Mouse (Mus musculus): ENCODE results near the gene Ncstn. TPM values are rescaled to one million over a fixed set of nuclear protein-coding genes. Genes with fewer than 3 reads are reported as not detected.

Gene Ncstn
- polyA plus RNA-seq, 1 experiment from 2014 or later, result 106 TPM

DNA sequence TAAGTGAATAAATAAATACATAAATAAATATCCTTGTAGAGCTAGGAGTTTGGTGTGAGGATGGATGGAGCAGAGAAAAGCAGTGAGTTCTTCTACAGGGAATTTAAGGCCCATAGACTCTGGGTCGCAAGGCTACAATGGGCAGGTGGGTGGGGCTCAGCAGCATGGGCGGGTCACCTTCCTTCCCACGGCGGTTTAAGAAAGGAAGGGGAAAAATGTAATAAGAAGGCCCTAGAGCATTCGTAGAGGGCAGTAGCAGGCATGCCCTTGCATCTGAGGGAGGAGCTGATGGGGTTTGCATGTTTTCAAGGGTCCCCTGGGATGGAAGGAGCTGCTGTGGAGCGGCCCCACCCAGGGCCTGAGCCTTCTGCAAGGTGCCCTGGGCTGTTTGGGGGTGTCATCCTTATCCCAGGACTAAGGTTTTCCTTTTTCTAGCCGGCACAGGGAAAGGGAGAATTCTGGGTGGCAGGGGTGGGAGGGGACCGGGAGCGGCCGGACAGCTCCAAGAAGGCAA lies 29.8 kb downstream of the Ncstn start:
- H3K36me3 ChIP-seq, result no peaks in the 10 kb centered on the region
- H3K4me3 ChIP-seq, result peak overlapping the region; percentile 14
- H3K27ac ChIP-seq, result no peak overlapping the region
- peaks cover 70% of the 10 kb centered on the region for H3K27me3 ChIP-seq
- H3K4me1 ChIP-seq, result peaks cover 35% of the 10 kb centered on the region
- no peak for ATAC-seq (ENCODE audit: insufficient number of reproducible peaks, insufficient read depth, low FRiP score, low TSS enrichment, low read depth)
- no peak overlapping the region for H3K9ac ChIP-seq
- H3K9me3 ChIP-seq, result no peaks in the 10 kb centered on the region
- H3K4me2 ChIP-seq, result peak overlapping the region; percentile 73
- WGBS, result 5% methylated on average over 10 of the region's 10 CpGs

DNA sequence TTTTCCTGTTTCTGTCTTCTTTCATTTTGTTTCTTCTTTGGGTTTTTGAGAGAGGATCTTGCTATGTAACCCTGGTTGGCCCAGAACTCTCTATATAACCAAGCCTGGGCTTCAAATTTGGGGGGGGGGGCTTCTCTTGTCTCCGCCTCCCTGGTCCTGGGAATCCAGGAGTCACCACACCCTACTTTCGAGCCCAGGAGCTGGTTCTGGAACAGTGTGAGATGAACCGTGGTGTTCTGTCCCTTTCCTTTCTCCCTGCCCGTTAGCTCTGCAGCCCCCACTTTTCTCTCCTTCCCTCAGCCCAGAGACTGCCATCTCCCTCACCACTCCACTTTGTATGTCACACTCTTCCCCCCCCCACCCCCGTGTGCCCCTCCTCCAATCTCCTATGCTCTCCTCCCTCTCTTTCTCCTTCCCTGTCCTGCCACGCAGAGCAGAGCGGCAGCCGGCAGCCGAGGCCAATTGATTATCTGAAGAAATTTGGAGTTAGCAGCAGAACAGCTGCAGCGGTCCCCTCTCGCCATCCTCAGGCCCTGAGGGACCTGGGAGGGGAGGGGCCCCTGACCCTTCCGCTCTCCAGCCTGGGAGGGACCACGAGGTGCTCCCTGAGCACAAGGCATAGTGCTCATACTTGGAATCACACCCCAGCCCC lies 33.3 kb downstream of the Ncstn start:
- H3K27me3 ChIP-seq, result peaks cover 44% of the 10 kb centered on the region
- no peaks in the 10 kb centered on the region for H3K9me3 ChIP-seq
- H3K9ac ChIP-seq, result peak overlapping the region; percentile 12; the same call in 1 of the 2 replicates
- no peak overlapping the region for H3K4me3 ChIP-seq
- H3K36me3 ChIP-seq, result no peaks in the 10 kb centered on the region
- peak overlapping the region; percentile 32 for H3K4me2 ChIP-seq
- peaks cover 29% of the 10 kb centered on the region for H3K4me1 ChIP-seq
- WGBS, result 12% methylated on average over 13 of the region's 13 CpGs
- H3K27ac ChIP-seq, result no peak overlapping the region
- ATAC-seq (ENCODE audit: insufficient number of reproducible peaks, insufficient read depth, low FRiP score, low TSS enrichment, low read depth), result 0 out of 2 replicates have a peak, but pooled peaks have one; percentile 6

DNA sequence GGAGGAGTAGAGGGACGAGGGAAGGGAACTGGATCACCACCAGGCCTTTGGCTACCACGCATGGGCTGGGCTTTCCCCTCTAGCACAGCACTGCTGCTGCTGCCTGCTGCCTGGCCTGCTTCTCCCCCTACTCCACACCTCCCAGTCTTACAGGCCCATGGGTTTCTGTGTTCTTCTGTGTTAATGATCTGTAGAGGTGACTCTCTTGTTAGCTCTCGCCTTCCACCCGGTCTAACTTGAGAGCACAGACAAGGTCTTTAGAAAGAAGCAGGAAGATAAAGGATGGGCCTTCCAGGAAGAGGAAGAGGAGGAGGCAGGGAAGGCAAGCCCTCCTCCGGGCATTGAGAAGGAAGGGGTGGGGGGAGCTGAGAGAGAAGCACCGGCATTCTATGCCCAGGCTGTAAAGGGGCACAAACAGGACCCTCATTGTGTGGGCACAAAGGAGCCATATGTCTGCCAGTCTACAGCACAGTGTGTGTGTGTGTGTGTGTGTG lies 34.3 kb downstream of the Ncstn start:
- Histone ChIP-seq H3K4me3 (peak overlapping the region; percentile 13; the same call in 1 of the 2 replicates), H3K4me2 (peak overlapping the region; percentile 32), H3K9me3 (no peaks in the 10 kb centered on the region), H3K4me1 (peaks cover 19% of the 10 kb centered on the region), H3K36me3 (no peaks in the 10 kb centered on the region), H3K27me3 (peaks cover 35% of the 10 kb centered on the region), H3K27ac (peak overlapping the region; percentile 64), H3K9ac (0 out of 2 replicates have a peak overlapping the region, but pooled peaks have one; percentile 44)
- no peak for ATAC-seq (ENCODE audit: insufficient number of reproducible peaks, insufficient read depth, low FRiP score, low TSS enrichment, low read depth)
- 26% methylated on average over 6 of the region's 6 CpGs for WGBS

DNA sequence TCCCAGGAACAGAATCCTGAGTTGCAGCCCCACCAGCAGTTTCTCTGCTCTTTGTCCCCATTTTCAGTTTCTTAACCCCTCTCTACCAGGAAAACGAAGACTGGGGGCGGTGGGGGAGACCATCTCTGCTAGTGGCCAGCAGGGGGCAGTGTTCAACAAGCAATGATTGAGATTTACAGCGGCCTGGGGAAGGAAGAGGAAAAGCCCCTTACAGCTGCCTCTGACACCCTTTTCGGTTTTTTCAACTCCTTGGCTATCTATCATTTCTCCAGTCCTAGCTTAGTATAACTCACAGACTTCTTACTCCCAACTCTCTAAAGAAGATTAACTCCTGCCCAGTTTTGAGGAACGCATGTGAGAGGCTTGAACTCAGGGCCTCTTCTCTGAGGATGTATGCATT lies 35.7 kb downstream of the Ncstn start:
- 13% methylated on average over 5 of the region's 5 CpGs for WGBS
- Histone ChIP-seq H3K4me1 (peaks cover 14% of the 10 kb centered on the region), H3K9me3 (no peaks in the 10 kb centered on the region), H3K9ac (no peak overlapping the region), H3K4me3 (no peak overlapping the region), H3K4me2 (no peak overlapping the region), H3K27ac (no peak overlapping the region), H3K36me3 (no peaks in the 10 kb centered on the region), H3K27me3 (peaks cover 21% of the 10 kb centered on the region)
- ATAC-seq (ENCODE audit: insufficient number of reproducible peaks, insufficient read depth, low FRiP score, low TSS enrichment, low read depth), result no peak

DNA sequence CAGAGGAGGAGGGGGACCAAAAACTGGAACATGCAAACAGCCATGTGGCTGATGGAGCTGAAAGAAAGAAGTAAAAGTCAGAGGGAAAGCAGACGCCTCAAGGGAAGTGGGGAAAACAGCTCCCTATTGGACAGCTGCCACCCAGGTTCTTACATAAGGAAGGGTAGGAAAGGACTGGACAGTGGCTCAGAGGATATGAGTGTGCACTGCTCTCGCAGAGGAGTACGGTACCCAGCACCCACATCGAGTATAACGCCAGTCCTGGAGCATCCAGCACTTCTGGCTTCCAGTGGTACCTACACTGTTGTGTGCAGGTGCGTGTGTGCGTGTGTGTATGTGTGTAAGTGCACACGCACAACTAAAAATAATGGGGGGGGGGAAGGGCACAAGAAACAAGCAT lies 36.2 kb downstream of the Ncstn start:
- Histone ChIP-seq H3K4me1 (peaks cover 14% of the 10 kb centered on the region), H3K9ac (no peak overlapping the region), H3K9me3 (no peaks in the 10 kb centered on the region), H3K27me3 (peaks cover 17% of the 10 kb centered on the region), H3K4me2 (no peak overlapping the region), H3K4me3 (no peak overlapping the region), H3K27ac (no peak overlapping the region), H3K36me3 (no peaks in the 10 kb centered on the region)
- 68% methylated on average over 8 of the region's 8 CpGs for WGBS
- ATAC-seq (ENCODE audit: insufficient number of reproducible peaks, insufficient read depth, low FRiP score, low TSS enrichment, low read depth), result no peak

DNA sequence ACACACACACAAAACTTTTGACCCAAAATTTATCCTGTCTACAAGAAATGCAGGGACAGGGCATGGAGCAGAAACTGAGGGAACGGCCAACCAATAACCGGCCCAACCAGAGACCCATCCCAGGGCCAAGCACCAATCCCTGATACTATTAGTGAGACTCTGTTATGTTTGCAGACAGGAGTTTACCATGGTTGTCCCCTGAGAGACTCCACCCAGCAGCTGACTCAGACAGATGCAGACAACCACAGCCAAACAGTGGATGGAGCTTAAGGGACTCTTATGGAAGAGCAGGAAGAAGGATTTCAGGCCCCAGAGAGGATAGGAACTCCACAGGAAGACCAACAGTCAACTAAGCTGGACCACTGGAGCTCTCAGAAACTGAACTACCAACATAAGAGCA lies 52.7 kb downstream of the Ncstn start:
- H3K27ac ChIP-seq, result no peak overlapping the region
- no peak overlapping the region for H3K9ac ChIP-seq
- no peaks in the 10 kb centered on the region for H3K36me3 ChIP-seq
- peaks cover 28% of the 10 kb centered on the region for H3K4me1 ChIP-seq
- no peak for ATAC-seq (ENCODE audit: insufficient number of reproducible peaks, insufficient read depth, low FRiP score, low TSS enrichment, low read depth)
- no peaks in the 10 kb centered on the region for H3K27me3 ChIP-seq
- H3K4me3 ChIP-seq, result no peak overlapping the region
- H3K9me3 ChIP-seq, result no peaks in the 10 kb centered on the region
- no peak overlapping the region for H3K4me2 ChIP-seq
- 92% methylated on average over 2 of the region's 2 CpGs for WGBS

DNA sequence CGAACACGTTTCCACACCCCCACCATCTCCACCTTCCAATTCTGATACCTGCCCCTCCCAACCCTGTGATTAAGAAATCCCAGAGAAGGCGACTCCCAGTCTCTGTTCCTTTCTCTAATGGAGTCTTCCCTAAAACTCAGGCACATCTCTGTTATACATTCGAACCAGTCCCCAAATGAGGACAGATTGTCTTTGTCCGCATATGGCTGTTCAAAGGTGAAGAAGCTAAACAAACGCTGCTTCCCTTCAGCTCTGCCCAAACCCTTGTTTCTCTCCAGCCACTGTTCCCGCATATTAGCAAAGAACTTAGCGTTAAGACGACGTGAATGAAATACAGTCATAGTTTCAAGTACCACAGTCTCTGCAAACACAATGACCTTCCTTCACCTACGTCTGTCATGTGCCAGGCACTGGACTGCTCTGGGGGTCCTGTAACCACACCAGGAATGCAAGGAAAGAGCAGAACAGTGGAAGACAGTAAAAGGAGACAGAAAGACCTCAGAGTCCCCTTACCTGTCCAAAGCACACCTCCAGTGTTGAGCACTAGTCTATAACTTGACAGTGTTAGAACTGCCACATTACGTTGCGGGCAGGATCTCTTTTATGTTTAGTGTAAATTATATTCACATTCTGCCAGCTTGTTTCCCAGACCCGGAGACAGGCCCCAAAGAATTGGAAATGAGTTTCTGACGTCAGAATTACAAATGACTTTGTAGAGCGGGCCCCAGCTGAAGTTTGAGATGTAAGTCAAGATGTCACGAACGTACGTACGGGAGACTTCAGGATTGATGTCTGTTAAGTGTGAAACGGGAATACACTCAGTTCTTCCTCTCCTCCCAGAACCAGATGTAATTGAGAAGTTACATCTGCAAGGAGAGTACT lies 54.0 kb downstream of the Ncstn start, which contains the start of gene Vangl2:
Vangl2 (minus strand) TSS at position 51 of the 882 bp plus-strand sequence.
- H3K27ac ChIP-seq, result peak within 1 kb of the TSS; percentile 98
- H3K9me3 ChIP-seq, result no peaks in the 10 kb centered on the region
- H3K9ac ChIP-seq, result peak within 1 kb of the TSS; percentile 95
- H3K4me3 ChIP-seq, result peak within 1 kb of the TSS; percentile 91
- peaks cover 41% of the 10 kb centered on the region for H3K4me1 ChIP-seq
- H3K36me3 ChIP-seq, result 0 out of 2 replicates have a peak, but pooled peaks cover 5% of the 10 kb centered on the region
- ATAC-seq (ENCODE audit: insufficient number of reproducible peaks, insufficient read depth, low FRiP score, low TSS enrichment, low read depth), result no peak
- peak within 1 kb of the TSS; percentile 72 for H3K4me2 ChIP-seq
- H3K27me3 ChIP-seq, result no peaks in the 10 kb centered on the region
- WGBS, result 40% methylated on average over 21 of the region's 21 CpGs

DNA sequence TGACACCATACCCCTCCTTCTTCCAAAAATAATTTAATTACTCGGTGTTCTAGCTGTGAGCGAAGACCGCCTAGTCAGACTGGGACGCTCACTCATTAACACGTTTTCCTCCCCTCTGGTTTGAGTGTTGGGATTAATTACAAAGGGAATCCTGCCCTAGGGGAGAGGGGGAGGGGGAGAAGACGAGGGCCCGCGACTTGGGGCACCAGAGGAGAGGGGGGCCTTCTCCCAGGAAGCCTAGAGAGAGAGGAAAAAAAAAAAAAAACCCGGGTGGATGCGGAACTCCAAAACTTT lies 54.8 kb downstream of the Ncstn start:
- peak overlapping the region; percentile 95 for H3K9ac ChIP-seq
- no peaks in the 10 kb centered on the region for H3K9me3 ChIP-seq
- peak overlapping the region; percentile 98 for H3K27ac ChIP-seq
- peak overlapping the region; percentile 72 for H3K4me2 ChIP-seq
- peaks cover 42% of the 10 kb centered on the region for H3K4me1 ChIP-seq
- H3K36me3 ChIP-seq, result 0 out of 2 replicates have a peak, but pooled peaks cover 6% of the 10 kb centered on the region
- peak overlapping the region; percentile 91 for H3K4me3 ChIP-seq
- no peaks in the 10 kb centered on the region for H3K27me3 ChIP-seq
- no peak for ATAC-seq (ENCODE audit: insufficient number of reproducible peaks, insufficient read depth, low FRiP score, low TSS enrichment, low read depth)
- 1% methylated on average over 10 of the region's 10 CpGs for WGBS

DNA sequence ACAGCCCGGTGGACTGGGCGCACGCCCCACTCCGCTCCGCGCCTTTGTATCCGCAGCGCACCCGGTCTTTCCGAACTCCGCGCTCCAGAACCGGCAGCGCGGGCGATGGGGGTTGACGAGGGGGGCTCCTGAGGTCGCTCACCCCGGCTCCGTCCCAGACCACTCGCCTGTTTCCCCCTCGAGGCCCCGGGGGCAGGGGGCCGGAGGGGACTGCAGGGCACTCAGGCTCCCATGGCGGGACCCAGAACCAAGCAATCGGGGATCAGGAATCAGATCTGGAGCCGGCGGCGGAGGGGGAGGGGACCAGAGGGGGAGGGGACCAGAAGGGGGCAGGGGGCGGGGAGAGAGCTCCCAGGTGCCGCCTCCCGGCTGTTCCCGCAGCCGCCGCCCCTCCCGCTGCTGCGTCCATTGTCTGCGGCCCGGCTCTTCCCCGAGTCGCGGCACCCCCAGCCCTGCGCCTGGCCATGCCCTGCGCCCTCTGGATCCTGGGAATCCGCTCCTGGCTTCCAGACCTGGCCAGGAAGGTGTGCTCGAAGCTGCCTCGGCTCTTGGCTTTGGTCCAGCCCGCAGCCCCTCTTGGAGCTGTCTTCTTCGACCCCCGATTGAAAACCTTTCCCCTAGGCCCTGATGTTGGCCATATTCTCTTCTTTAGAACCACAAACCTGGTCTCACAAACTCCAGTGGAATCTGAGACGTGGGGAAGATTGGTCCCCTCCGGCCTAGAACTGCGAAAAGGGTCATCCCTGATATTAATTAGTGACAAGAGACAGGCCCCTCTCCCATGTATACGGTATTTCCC lies 55.4 kb downstream of the Ncstn start:
- H3K9ac ChIP-seq, result peak overlapping the region; percentile 95
- peak overlapping the region; percentile 72 for H3K4me2 ChIP-seq
- H3K36me3 ChIP-seq, result 0 out of 2 replicates have a peak, but pooled peaks cover 7% of the 10 kb centered on the region
- peak; percentile 79 for ATAC-seq (ENCODE audit: insufficient number of reproducible peaks, insufficient read depth, low FRiP score, low TSS enrichment, low read depth)
- peak overlapping the region; percentile 91 for H3K4me3 ChIP-seq
- H3K4me1 ChIP-seq, result peaks cover 44% of the 10 kb centered on the region
- no peaks in the 10 kb centered on the region for H3K27me3 ChIP-seq
- H3K9me3 ChIP-seq, result no peaks in the 10 kb centered on the region
- under 1% methylated on average over 51 of the region's 54 CpGs for WGBS
- peak overlapping the region; percentile 98 for H3K27ac ChIP-seq

DNA sequence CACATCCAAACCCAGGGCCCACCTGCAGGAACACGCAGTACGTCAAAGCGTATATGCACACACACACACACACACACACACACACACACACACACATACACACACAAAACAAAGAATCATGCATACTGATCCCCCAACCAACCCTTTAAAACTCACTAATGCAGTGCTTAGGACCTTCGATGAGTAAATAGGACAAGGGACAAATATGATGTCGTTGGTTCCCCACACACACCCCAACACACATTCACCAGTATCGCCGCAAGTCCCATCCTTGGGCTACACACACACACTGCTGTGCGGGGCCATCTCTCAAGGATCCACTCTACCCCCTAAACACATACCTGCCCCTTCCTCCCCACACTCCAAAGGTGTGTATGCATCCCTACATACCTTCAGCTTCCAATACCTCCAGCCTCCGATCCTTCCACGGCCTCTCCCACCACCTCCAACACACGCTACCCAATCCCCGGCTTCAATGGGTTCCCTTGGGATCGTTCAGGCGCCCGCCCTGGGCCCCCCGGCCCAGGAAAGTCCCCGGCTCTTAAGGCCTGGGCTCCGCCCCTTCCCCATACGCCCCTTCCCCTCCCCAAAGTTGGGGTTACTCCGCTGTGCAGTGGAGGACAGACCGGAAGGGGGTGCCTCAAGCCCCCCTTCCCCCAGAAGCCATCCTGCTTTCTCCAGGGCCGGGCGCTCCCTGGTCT lies 56.2 kb downstream of the Ncstn start:
- peaks cover 53% of the 10 kb centered on the region for H3K4me1 ChIP-seq
- H3K9me3 ChIP-seq, result no peaks in the 10 kb centered on the region
- 2% methylated on average over 23 of the region's 23 CpGs for WGBS
- peak overlapping the region; percentile 72 for H3K4me2 ChIP-seq
- H3K36me3 ChIP-seq, result 0 out of 2 replicates have a peak, but pooled peaks cover 12% of the 10 kb centered on the region
- H3K9ac ChIP-seq, result peak overlapping the region; percentile 95
- no peaks in the 10 kb centered on the region for H3K27me3 ChIP-seq
- H3K4me3 ChIP-seq, result peak overlapping the region; percentile 91
- peak; percentile 87 for ATAC-seq (ENCODE audit: insufficient number of reproducible peaks, insufficient read depth, low FRiP score, low TSS enrichment, low read depth)
- peak overlapping the region; percentile 98 for H3K27ac ChIP-seq
